Mouse (Mus musculus) kidney, adult 2 months (tissue): ENCODE data around the gene Pgm5.

Experiments used
- CTCF ChIP-seq: fragments of 200-500 bp; conservative IDR thresholded peaks from 2 replicates; pipeline ENCODE4 v1.5.1; 2011; ENCODE audit warnings: low read depth, mild to moderate bottlenecking, control low read depth, low read length, moderate library complexity, mixed read lengths; ENCODE audit not compliant: insufficient read depth, insufficient read length
- POLR2A ChIP-seq: fragments of 200-500 bp; IDR thresholded peaks from one replicate; pipeline ENCODE4 v1.6.1; 2011; ENCODE audit warnings: low read depth, low read length, control low read depth

DNA sequence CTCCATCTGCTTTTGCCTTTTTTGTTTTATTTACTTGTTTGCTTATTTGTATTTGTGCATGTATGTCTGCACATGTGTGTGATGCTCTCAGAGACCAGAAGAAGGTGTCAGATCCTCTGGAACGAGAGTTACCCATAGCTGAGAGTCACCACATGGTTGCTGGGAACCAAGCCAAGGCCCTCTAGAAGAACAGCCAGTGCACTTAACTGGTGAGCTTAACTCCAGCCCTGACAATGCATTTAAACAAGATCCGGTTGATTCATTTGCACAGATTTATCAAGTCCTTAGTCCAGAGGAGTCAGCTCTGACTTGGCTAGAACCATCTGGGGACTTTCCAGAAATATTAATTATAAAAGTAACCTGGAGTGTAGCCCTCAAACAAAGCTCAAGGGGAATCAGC is 12.2 kb upstream of the Pgm5 start:
- TF ChIP-seq CTCF (no peak), POLR2A (no peak)
